Mouse (Mus musculus) heart, adult 2 months (tissue): ENCODE results near the gene Amotl1. TPM values are rescaled to one million over a fixed set of nuclear protein-coding genes. Genes with fewer than 3 reads are reported as not detected.
A peak's percentile ranks its signal among the peaks of the same experiment; 100 is the strongest.

Experiments used
- DNase-seq, 2 experiments: peaks; one replicate each; pipeline ENCODE4 v3.0.0; 2021
- H3K27ac ChIP-seq: fragments of 200-600 bp; 2 replicates; pipeline ENCODE4 v1.8.1; 2022
- H3K27me3 ChIP-seq: fragments of 200-500 bp; 2 replicates; pipeline ENCODE4 v1.6.1; 2012; ENCODE audit warnings: mild to moderate bottlenecking, low read length, inconsistent platforms, mixed read lengths; ENCODE audit not compliant: control insufficient read depth, insufficient read depth
- H3K36me3 ChIP-seq: fragments of 200-500 bp; 2 replicates; pipeline ENCODE4 v1.6.1; 2012; ENCODE audit warnings: low read length, inconsistent platforms; ENCODE audit not compliant: control insufficient read depth, insufficient read depth
- H3K4me1 ChIP-seq: fragments of 200-500 bp; 2 replicates; pipeline ENCODE4 v1.6.1; 2011; ENCODE audit warnings: low read length; ENCODE audit not compliant: control insufficient read depth, insufficient read depth
- H3K4me3 ChIP-seq: fragments of 200-600 bp; 2 replicates; pipeline ENCODE4 v1.8.1; 2022
- H3K79me2 ChIP-seq: fragments of 200-500 bp; replicated peaks from 2 replicates; pipeline ENCODE4 v1.6.1; 2012; ENCODE audit warnings: mild to moderate bottlenecking, inconsistent platforms, low read length, moderate library complexity, mixed read lengths; ENCODE audit not compliant: control insufficient read depth, insufficient read depth
- H3K9ac ChIP-seq: fragments of 200-500 bp; 2 replicates; pipeline ENCODE4 v1.6.1; 2012; ENCODE audit warnings: low read depth, mild to moderate bottlenecking, control low read depth, inconsistent platforms, low read length, mixed read lengths
- CTCF ChIP-seq: fragments of 200-600 bp; IDR thresholded peaks from 2 replicates; pipeline ENCODE4 v1.8.1; 2022; ENCODE audit warnings: antibody characterized with exemption, mild to moderate bottlenecking, moderate library complexity
- EP300 ChIP-seq: fragments of 200-500 bp; IDR thresholded peaks from 2 replicates; pipeline ENCODE4 v1.6.1; 2011; ENCODE audit warnings: low read depth, low read length, control low read depth; ENCODE audit not compliant: insufficient read depth
- POLR2A ChIP-seq: fragments of 200-500 bp; IDR thresholded peaks from 2 replicates; pipeline ENCODE4 v1.6.1; 2011; ENCODE audit warnings: mild to moderate bottlenecking, low read depth, low read length, control low read depth; ENCODE audit not compliant: insufficient read depth
- WGBS: fragments of 180-500 bp; shearing (Covaris S2); methylation state at CpG from one replicate; pipeline ENCODE4 v1.1.7; 2018; 5-methylcytosine and 5-hydroxymethylcytosine counted together
- intact Hi-C: fragments of 180-260 bp; cut with DNase I; formaldehyde crosslinking; loops from one replicate; pipeline ENCODE4 v1.15.1; 2025
- polyA plus RNA-seq: library from polyadenylated mRNA; depleted of rRNA; stranded (reverse); fragments of >200 nt; gene quantifications from 2 replicates; pipeline ENCODE4 v1.2.3, GENCODE M21; 2012
- total RNA-seq, 2 experiments: library from RNA; stranded (reverse); gene quantifications; 2 replicates each; pipeline ENCODE4 v1.2.3; 2021

Amotl1 gene
- total and polyA plus RNA-seq, 3 experiments: 27.4 to 59.5 (median 58.3) TPM

DNA sequence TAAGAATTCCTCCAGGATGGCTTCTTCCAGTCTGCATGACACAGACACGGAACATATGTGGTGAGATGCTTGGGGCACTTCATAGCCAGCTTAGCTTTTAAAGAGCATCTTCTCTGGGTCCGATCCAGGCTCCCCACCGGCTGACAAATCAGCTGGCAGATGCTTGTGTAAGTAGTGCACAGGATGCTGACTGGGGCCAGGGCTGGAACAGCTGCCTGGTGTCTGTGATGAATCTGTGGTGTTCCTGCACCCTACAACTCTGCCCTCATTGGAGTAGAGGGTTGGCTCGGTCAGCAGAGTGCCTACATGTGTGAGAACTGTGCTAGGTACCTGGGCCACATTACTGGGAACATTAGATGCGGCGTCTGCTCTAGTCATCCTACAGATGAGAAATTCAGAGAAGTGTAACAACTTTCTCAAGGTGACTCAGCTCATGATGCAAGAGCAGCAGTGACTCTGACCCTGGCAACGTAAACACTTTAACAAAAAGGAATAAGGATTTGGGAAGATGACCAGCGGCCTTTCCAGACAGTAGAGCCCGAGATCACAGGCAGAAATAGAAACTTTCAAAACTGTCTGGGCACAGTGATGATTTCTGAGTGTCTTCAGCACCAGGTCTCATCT lies 109.9 kb downstream of the Amotl1 start:
- no peaks in the 10 kb centered on the region for H3K36me3 ChIP-seq
- H3K4me1 ChIP-seq: no peaks in the 10 kb centered on the region
- no peaks in the 10 kb centered on the region for H3K27me3 ChIP-seq
- no peaks in the 10 kb centered on the region for H3K79me2 ChIP-seq
- TF ChIP-seq EP300 (no peak), POLR2A (no peak), CTCF (no peak)
- no peak overlapping the region for H3K27ac ChIP-seq
- intact Hi-C loops: no loop called here
- H3K9ac ChIP-seq: no peak overlapping the region
- DNase-seq: no peak
- 85% methylated on average over 9 of the region's 9 CpGs for WGBS
- H3K4me3 ChIP-seq: no peak overlapping the region

DNA sequence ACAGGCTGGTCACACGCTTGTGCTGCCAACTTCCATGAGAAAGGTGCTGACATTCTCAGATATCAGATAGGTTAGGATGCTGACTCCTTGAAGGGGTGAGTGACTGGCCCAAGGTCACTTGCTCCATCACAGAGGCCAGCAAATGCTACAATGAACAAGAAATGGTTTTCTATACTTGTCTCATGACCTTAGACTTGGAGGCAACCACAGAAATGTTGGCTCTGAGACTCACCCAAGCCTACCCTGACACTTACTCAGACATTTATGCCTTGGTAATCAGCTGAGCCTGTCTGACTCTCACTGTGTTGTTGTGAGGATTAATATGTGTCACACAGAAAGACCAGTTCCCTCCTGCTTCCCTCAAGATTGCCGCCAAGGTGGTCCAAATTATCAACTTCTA lies 111.2 kb downstream of the Amotl1 start:
- no peak overlapping the region for H3K9ac ChIP-seq
- no peaks in the 10 kb centered on the region for H3K79me2 ChIP-seq
- H3K4me3 ChIP-seq: no peak overlapping the region
- DNase-seq: no peak
- intact Hi-C loops: no loop called here
- H3K27ac ChIP-seq: no peak overlapping the region
- TF ChIP-seq POLR2A (no peak), EP300 (no peak), CTCF (no peak)
- 89% methylated on average over 2 of the region's 2 CpGs for WGBS
- H3K4me1 ChIP-seq: no peaks in the 10 kb centered on the region
- no peaks in the 10 kb centered on the region for H3K27me3 ChIP-seq
- no peaks in the 10 kb centered on the region for H3K36me3 ChIP-seq

DNA sequence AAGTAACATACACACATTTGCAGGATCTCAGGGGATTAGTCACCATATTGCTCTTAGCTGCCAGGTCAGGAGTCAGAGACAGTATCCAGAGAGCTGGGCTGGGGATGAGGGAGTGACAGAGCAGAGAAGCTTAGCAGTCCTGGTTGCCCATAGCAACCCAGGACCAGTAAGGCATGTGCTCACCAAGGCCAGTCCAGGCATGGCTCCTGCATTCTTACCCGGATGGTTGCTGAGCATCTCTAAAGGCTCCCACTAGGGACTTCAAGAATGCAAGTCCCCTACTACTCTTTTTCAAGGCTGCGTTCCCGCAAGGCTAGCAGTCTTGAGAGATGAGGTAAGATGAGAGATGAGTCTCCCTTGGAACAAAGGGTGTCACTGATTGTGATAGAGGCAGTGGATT lies 112.6 kb downstream of the Amotl1 start:
- Histone ChIP-seq H3K27me3 (no peaks in the 10 kb centered on the region), H3K4me3 (no peak overlapping the region), H3K79me2 (no peaks in the 10 kb centered on the region), H3K9ac (no peak overlapping the region), H3K27ac (no peak overlapping the region), H3K36me3 (no peaks in the 10 kb centered on the region), H3K4me1 (no peaks in the 10 kb centered on the region)
- 64% methylated on average over 3 of the region's 3 CpGs for WGBS
- no peak for DNase-seq
- TF ChIP-seq CTCF (no peak), POLR2A (no peak), EP300 (no peak)
- intact Hi-C loops: no loop called here

DNA sequence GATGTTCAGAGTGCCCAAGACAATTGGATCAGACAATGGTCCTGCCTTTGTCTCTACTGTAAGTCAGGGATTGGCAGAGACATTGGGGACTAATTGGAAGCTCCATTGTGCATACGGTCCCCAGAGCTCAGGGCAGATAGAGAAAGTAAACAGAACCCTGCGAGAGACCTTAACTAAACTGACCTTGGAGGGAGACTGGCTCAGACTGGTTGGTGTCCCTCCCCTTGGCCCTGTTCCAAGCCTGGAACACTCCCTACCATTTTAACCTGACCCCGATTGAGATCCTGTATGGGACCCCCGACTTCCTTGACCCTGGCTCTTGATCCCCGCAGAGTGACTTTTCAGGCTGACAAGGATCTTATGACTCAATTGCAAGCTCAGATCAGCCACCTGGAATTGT lies 114.9 kb downstream of the Amotl1 start:
- H3K36me3 ChIP-seq: no peaks in the 10 kb centered on the region

DNA sequence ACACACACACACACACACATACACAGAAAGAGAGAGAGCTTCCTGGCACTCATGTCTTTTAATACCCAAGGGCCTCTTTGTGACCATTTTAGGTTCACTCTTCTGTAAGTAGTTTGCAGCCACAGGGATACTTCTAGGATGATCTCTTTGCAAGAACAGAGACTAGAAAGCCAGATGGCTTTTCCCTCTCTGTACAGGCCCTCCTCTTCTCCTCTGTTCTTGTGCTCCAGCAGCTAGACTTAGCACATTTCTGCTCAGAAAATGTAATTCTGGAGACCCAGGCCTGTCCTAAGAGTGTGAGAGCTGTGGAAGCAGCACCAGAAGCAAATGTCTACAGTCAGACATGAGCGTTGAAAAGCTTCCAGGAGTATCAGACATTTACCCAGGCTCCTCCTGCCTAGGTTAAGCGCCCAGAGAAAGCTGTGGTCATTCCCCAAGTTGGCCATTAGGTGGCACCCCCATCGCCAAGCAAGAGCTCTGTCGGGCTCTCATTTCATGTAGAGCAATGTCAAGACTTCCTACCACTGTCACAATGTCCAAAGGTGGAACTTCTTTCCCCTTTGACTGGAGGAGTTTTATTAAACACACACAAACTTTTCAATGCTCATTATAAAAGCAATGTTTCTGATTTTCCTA lies 121.3 kb downstream of the Amotl1 start:
- 5% methylated on average over 4 of the region's 4 CpGs for WGBS
- DNase-seq: peak; percentile 76 to 78
- H3K9ac ChIP-seq: no peak overlapping the region
- no peaks in the 10 kb centered on the region for H3K36me3 ChIP-seq
- H3K4me3 ChIP-seq: no peak overlapping the region
- peaks cover 1% of the 10 kb centered on the region; the same call in 1 of the 2 replicates for H3K4me1 ChIP-seq
- no peak overlapping the region for H3K27ac ChIP-seq
- TF ChIP-seq EP300 (peak; percentile 74; the same call in 1 of the 2 replicates), POLR2A (no peak)
- H3K79me2 ChIP-seq: no peaks in the 10 kb centered on the region
- intact Hi-C loops: loop anchor here (1.0 to 5.0 kb wide), 2 partner anchors 176 to 239 kb away; no protein-coding TSS in a partner anchor
- H3K27me3 ChIP-seq: no peaks in the 10 kb centered on the region

More for the DNA sequence above, 114.9 kb downstream of the Amotl1 start:
- Histone ChIP-seq H3K9ac (no peak overlapping the region), H3K27me3 (no peaks in the 10 kb centered on the region), H3K27ac (no peak overlapping the region), H3K4me3 (no peak overlapping the region), H3K79me2 (no peaks in the 10 kb centered on the region), H3K4me1 (no peaks in the 10 kb centered on the region)
- TF ChIP-seq EP300: no peak
- no peak for TF ChIP-seq POLR2A
- DNase-seq: no peak
- intact Hi-C loops: no loop called here
- WGBS: 48% methylated on average over 5 of the region's 5 CpGs

DNA sequence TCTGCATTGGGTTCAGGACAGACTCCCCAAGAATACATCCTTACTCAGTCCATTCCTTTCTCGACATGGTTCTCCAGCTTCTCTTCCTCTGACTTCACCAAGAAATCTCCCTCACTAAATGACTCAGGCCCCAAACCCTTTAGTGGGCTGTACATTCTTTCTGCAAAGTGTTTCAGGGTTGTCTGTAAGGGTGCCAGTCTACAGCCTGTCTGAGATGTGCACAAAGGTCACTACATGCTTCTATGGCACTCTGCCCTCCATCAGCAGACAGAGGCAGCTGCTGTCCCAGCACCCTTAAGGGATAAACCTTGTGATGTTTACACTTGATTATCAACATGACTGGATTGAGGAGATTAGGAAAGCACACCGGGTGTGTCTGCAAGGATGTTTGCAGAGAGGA lies 123.2 kb downstream of the Amotl1 start:
- TF ChIP-seq POLR2A (no peak), CTCF (no peak), EP300 (no peak)
- no peak overlapping the region for H3K4me3 ChIP-seq
- DNase-seq: no peak
- H3K4me1 ChIP-seq: peaks cover 1% of the 10 kb centered on the region; the same call in 1 of the 2 replicates
- no peaks in the 10 kb centered on the region for H3K79me2 ChIP-seq
- no peaks in the 10 kb centered on the region for H3K36me3 ChIP-seq
- H3K9ac ChIP-seq: no peak overlapping the region
- WGBS: 42% methylated on average over 2 of the region's 2 CpGs
- intact Hi-C loops: loop anchor here (5.0 kb wide), 1 partner anchor 241 kb away; no protein-coding TSS in a partner anchor
- H3K27me3 ChIP-seq: no peaks in the 10 kb centered on the region
- H3K27ac ChIP-seq: no peak overlapping the region
